Mouse (Mus musculus) lung, embryonic 16.5 days (tissue): ENCODE results near the gene Akr1d1. TPM values are rescaled to one million over a fixed set of nuclear protein-coding genes. Genes with fewer than 3 reads are reported as not detected.

Experiments used
- ATAC-seq: fragments of 200-750 bp; cut with Nextera tagmentation; 2 replicates; pipeline ENCODE4 v1.8.0; 2017; ENCODE audit warnings: low read depth, mild to moderate bottlenecking, moderate library complexity
- H3K27ac ChIP-seq: fragments of 300-500 bp; sonication (generic); 2 replicates; pipeline ENCODE4 v1.5.1; 2014; ENCODE audit warnings: mild to moderate bottlenecking, control low read depth, low read length
- H3K27me3 ChIP-seq: fragments of 300-500 bp; sonication (generic); 2 replicates; pipeline ENCODE4 v1.6.1; 2014; ENCODE audit warnings: low read depth, low read length, mixed read lengths; ENCODE audit not compliant: control insufficient read depth, insufficient read depth
- H3K36me3 ChIP-seq: fragments of 300-500 bp; sonication (generic); 2 replicates; pipeline ENCODE4 v1.6.1; 2014; ENCODE audit warnings: low read length; ENCODE audit not compliant: control insufficient read depth, insufficient read depth
- H3K4me1 ChIP-seq: fragments of 300-500 bp; sonication (generic); replicated peaks from 2 replicates; pipeline ENCODE4 v1.6.1; 2014; ENCODE audit warnings: low read length, mixed read lengths; ENCODE audit not compliant: control insufficient read depth, insufficient read depth
- H3K4me2 ChIP-seq: fragments of 300-500 bp; sonication (generic); 2 replicates; pipeline ENCODE4 v1.6.1; 2014; ENCODE audit warnings: low read depth, low read length, control low read depth
- H3K4me3 ChIP-seq: fragments of 300-500 bp; sonication (generic); 2 replicates; pipeline ENCODE4 v1.5.1; 2014; ENCODE audit warnings: mild to moderate bottlenecking, low read length, control low read depth
- H3K9ac ChIP-seq: fragments of 300-500 bp; sonication (generic); 2 replicates; pipeline ENCODE4 v1.6.1; 2014; ENCODE audit warnings: low read length, control low read depth
- H3K9me3 ChIP-seq: fragments of 300-500 bp; sonication (generic); 2 replicates; pipeline ENCODE4 v1.6.1; 2016; ENCODE audit warnings: low read length; ENCODE audit not compliant: control insufficient read depth
- WGBS: fragments of 180-500 bp; shearing (Covaris S2); extraction: QIAGEN DNeasy Blood & Tissue Kit; methylation state at CpG from one replicate; pipeline ENCODE4 v1.1.7; 2014; 5-methylcytosine and 5-hydroxymethylcytosine counted together
- polyA plus RNA-seq: library from polyadenylated mRNA; unstranded; fragments of >200 nt; fragmentation: Nextera tagmentation; extraction: Ambion mirVana; gene quantifications from 2 replicates; pipeline ENCODE4 v1.2.1, GENCODE M21; 2015

The Akr1d1 gene
- polyA plus RNA-seq, 1 experiment from 2014 or later = not detected

DNA sequence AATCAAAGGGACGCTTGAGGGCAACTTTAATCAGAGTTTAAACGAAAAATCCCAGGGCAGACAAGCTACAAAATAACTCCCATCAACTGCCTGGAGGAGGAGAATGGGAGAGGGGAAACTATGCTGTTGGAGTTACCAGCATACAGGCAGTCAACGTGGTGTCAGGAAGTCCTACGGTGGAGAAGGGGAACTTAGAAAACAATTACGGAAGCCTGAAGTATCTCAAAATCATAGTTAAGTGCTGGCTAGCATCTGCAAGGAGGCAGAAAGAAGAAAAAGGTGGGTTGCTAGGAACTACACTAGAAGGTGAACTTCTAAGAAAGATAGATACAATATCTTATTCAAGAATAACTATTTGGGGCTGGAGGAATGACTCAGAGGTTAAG lies 74.9 kb downstream of the Akr1d1 start:
- 66% methylated on average over 5 of the region's 5 CpGs for WGBS
- H3K27ac ChIP-seq = no peak overlapping the region
- no peaks in the 10 kb centered on the region for H3K27me3 ChIP-seq
- H3K4me3 ChIP-seq = no peak overlapping the region
- no peak overlapping the region for H3K9ac ChIP-seq
- no peak for ATAC-seq
- no peak overlapping the region for H3K4me2 ChIP-seq
- H3K36me3 ChIP-seq = no peaks in the 10 kb centered on the region
- H3K4me1 ChIP-seq = no peaks in the 10 kb centered on the region
- H3K9me3 ChIP-seq = peaks cover 2% of the 10 kb centered on the region; the same call in 1 of the 2 replicates

DNA sequence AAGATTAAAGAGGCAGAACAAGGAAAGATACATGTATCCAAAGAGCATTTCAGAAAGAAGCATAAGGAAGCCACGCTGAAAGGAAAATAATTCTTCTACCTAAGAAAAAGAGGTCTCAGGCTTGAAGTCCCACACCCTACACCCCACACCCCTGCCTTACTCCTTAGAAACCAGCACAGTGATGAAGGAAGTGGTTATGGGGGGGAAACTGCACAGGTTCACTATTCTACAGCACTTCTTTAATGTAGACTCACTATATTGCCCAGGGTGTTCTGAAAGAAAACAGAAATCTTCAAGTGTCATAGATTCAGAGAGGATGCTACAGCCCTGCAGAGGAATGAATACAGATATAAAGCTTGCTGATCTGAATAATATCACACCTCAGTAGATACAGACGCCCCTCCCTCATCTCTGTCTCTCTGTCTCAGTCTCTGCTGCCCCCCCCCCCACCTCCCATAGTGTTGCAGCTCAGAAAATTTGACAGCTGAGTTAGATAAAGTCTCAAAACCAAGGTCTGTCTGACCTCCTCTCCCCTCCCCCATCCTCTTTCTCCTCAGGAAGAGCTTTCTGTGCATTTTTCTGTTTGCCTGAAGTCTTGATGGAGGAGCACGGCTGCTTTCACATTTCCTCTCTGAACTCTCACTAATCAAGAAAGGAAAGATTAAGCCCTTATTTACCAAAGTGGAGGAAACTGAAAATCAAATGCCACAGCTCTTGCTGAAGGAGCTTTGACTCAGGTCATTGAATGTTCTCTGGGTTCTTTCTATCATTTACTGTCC lies 77.7 kb downstream of the Akr1d1 start:
- H3K9me3 ChIP-seq = peaks cover 2% of the 10 kb centered on the region; the same call in 1 of the 2 replicates
- H3K4me3 ChIP-seq = no peak overlapping the region
- 31% methylated on average over 3 of the region's 3 CpGs for WGBS
- no peak; the same call in 1 of the 2 replicates for ATAC-seq
- H3K27me3 ChIP-seq = no peaks in the 10 kb centered on the region
- no peaks in the 10 kb centered on the region for H3K36me3 ChIP-seq
- no peak overlapping the region for H3K4me2 ChIP-seq
- H3K4me1 ChIP-seq = no peaks in the 10 kb centered on the region
- H3K27ac ChIP-seq = no peak overlapping the region
- no peak overlapping the region for H3K9ac ChIP-seq

DNA sequence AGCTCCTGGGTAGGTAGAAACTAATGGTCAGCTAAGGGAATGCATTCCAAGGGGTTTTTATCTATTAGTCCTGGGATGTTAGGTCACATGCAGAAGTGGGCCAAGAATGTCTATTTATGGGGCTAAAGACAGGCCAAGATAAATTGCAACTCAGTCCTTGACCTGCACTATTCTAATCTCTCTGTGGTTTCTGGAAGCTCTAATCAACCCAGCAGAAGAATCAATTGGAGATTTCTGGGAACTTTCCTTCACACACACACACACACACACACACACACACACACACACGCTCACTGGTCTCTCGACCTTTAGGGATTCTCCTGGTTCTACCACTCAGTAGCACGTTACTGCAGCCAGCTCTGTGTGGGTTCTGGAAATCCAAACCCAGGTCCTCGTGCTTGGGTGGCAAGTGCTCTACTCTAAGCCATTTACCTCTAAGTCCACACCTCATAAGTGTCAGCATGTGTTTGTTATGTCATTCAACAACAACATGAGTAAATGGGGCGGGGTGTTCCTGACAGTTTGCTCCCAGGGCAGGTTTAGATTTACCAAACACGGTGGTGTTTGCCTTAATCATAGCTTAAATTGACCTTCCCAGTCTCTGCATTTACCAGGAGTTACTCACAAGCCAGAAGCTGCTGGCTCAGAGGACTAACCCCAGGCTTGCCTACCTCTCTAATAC lies 82.8 kb downstream of the Akr1d1 start:
- Histone ChIP-seq H3K4me3 (no peak overlapping the region), H3K9ac (no peak overlapping the region), H3K4me2 (no peak overlapping the region), H3K27me3 (no peaks in the 10 kb centered on the region), H3K9me3 (peaks cover 2% of the 10 kb centered on the region; the same call in 1 of the 2 replicates), H3K27ac (no peak overlapping the region), H3K36me3 (no peaks in the 10 kb centered on the region), H3K4me1 (no peaks in the 10 kb centered on the region; the same call in 1 of the 2 replicates)
- WGBS = 53% methylated on average over 6 of the region's 6 CpGs
- ATAC-seq = no peak

DNA sequence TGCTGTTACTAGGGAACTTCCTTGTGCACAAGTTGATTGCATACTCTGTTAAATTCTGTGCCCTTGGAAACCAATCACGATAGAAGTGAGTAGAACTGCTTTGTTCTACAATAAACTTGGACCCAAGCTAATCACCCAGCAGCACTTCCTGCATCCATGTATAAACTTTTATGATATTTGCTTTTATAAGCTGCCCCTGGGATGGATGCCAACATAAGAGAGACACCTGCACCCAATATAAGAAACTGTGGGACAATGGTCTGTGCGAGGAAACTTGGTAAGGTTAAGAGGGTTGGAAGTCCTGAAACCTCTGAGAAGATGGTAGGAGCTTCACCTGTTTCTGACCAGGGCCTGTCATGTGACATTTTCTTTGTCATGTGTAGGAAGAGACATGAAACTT lies 85.5 kb downstream of the Akr1d1 start:
- no peak for ATAC-seq
- peaks cover 5% of the 10 kb centered on the region; the same call in 1 of the 2 replicates for H3K4me1 ChIP-seq
- WGBS = 57% methylated on average over 2 of the region's 2 CpGs
- H3K4me3 ChIP-seq = no peak overlapping the region
- no peaks in the 10 kb centered on the region for H3K36me3 ChIP-seq
- no peak overlapping the region for H3K9ac ChIP-seq
- no peaks in the 10 kb centered on the region for H3K27me3 ChIP-seq
- no peak overlapping the region for H3K27ac ChIP-seq
- no peak overlapping the region for H3K4me2 ChIP-seq
- no peaks in the 10 kb centered on the region for H3K9me3 ChIP-seq

DNA sequence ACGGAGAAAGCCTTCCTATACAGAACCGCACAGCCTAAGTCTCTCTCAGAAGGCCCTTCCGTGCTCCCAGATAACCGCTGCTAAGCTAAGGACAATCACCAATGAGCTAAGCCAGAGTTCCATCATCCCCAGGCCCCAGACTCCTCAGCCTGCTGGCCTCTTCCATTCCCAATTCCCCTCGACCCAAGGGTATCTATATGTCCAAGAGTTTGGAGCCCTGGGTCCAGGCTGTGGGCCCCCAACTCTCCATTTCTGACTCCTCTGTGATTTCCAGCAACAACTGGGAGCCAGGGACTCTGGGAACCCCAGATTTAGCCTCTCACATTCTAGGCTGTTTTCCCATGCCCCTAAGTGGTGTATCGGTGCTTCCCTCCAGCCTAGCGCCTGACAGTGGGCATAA lies 86.2 kb downstream of the Akr1d1 start:
- 91% methylated on average over 7 of the region's 7 CpGs for WGBS
- Histone ChIP-seq H3K4me1 (peaks cover 5% of the 10 kb centered on the region; the same call in 1 of the 2 replicates), H3K9ac (no peak overlapping the region), H3K9me3 (no peaks in the 10 kb centered on the region), H3K27ac (no peak overlapping the region), H3K36me3 (no peaks in the 10 kb centered on the region), H3K4me3 (no peak overlapping the region), H3K27me3 (no peaks in the 10 kb centered on the region), H3K4me2 (no peak overlapping the region)
- ATAC-seq = no peak

DNA sequence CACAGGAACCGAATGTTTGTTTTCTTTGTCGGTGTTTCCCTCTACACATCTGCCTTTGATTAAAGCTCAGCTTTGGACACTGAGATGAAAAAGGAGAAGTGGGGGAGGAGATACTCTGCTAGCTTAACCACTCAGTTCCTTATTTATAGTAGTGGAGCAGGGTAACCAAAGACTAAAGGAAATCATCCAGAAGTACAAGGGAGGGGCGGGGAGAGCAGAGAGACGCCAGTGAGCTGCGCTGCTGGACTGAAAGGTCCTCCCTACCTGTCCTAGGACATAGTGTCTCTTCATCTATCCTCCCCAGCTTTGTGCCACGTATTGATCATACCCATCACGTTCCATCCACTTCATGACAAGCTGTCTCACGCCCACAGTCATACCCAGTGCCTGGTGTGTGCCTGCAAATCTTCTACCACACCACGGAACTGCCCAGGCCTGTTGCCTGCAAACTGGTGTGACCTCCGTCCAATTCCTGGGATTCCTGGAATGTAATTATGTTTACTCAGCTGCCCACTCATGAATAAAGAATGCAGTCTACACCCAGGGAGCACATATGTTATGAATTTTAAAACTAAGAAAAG lies 87.5 kb downstream of the Akr1d1 start:
- H3K9me3 ChIP-seq = no peaks in the 10 kb centered on the region
- no peak overlapping the region for H3K9ac ChIP-seq
- no peak overlapping the region for H3K4me3 ChIP-seq
- H3K36me3 ChIP-seq = no peaks in the 10 kb centered on the region
- 20% methylated on average over 10 of the region's 10 CpGs for WGBS
- no peaks in the 10 kb centered on the region for H3K27me3 ChIP-seq
- peak; percentile 79 for ATAC-seq
- no peak overlapping the region for H3K4me2 ChIP-seq
- peak overlapping the region; percentile 49 for H3K27ac ChIP-seq
- H3K4me1 ChIP-seq = peaks cover 8% of the 10 kb centered on the region; the same call in 1 of the 2 replicates

Other genes starting within 250 kb of the Akr1d1 start
- gene Dgki, start 230.0 kb upstream of the Akr1d1 start, polyA plus RNA-seq = 0.58 and 0.67 TPM in 2 replicates
- gene Creb3l2, start 88.0 kb upstream of the Akr1d1 start, polyA plus RNA-seq = 27.8 and 31.1 TPM in 2 replicates